Mouse (Mus musculus) neural tube, embryonic 12.5 days (tissue): ENCODE measurements around the gene Rundc1. TPM values are rescaled to one million over a fixed set of nuclear protein-coding genes. Genes with fewer than 3 reads are reported as not detected.
"Not testable (repeated sequence)": the region's sequence is repeated elsewhere in the genome, so short reads cannot be mapped to it uniquely, and the experiment has no call there.

ENCODE experiments used
- ATAC-seq: fragments of 200-750 bp; cut with Nextera tagmentation; 2 replicates; pipeline ENCODE4 v1.8.0; 2017; ENCODE audit warnings: low read depth, mild to moderate bottlenecking, moderate TSS enrichment, moderate library complexity; ENCODE audit not compliant: low FRiP score
- H3K27ac ChIP-seq: fragments of 300-500 bp; sonication (generic); 2 replicates; pipeline ENCODE4 v1.5.1; 2016
- H3K27me3 ChIP-seq: fragments of 300-500 bp; sonication (generic); replicated peaks from 2 replicates; pipeline ENCODE4 v1.6.1; 2016; ENCODE audit warnings: mild to moderate bottlenecking
- H3K36me3 ChIP-seq: fragments of 300-500 bp; sonication (generic); 2 replicates; pipeline ENCODE4 v1.6.1; 2016; ENCODE audit warnings: mild to moderate bottlenecking
- H3K4me1 ChIP-seq: fragments of 300-500 bp; sonication (generic); 2 replicates; pipeline ENCODE4 v1.6.1; 2016
- H3K4me2 ChIP-seq: fragments of 300-500 bp; sonication (generic); replicated peaks from 2 replicates; pipeline ENCODE4 v1.6.1; 2016; ENCODE audit warnings: mild to moderate bottlenecking
- H3K4me3 ChIP-seq: fragments of 300-500 bp; sonication (generic); 2 replicates; pipeline ENCODE4 v1.5.1; 2016
- H3K9ac ChIP-seq: fragments of 300-500 bp; sonication (generic); 2 replicates; pipeline ENCODE4 v1.6.1; 2016; ENCODE audit warnings: mild to moderate bottlenecking
- H3K9me3 ChIP-seq: fragments of 300-500 bp; sonication (generic); 2 replicates; pipeline ENCODE4 v1.6.1; 2016; ENCODE audit warnings: mild to moderate bottlenecking
- WGBS: fragments of 180-500 bp; shearing (Covaris S2); methylation state at CpG from one replicate; pipeline ENCODE4 v1.1.7; 2016; 5-methylcytosine and 5-hydroxymethylcytosine counted together
- polyA plus RNA-seq: library from polyadenylated mRNA; unstranded; fragments of >200 nt; fragmentation: Nextera tagmentation; extraction: Ambion mirVana; gene quantifications from 2 replicates; pipeline ENCODE4 v1.2.1, GENCODE M21; 2016

The Rundc1 gene
- polyA plus RNA-seq, result 28.2 and 29.0 TPM in 2 replicates

GRCm38 (mm10) chr11:101424925-101425813, at the start of gene Rundc1, which contains the start of gene Ptges3l:
Gene Rundc1 (plus strand): TSS chr11:101425085.
Gene Ptges3l (minus strand): TSS chr11:101425333.
- Histone ChIP-seq H3K27me3 (no peaks in the 10 kb centered on the region), H3K4me1 (peaks cover 26% of the 10 kb centered on the region), H3K4me2 (peak within 1 kb of the TSS; percentile 95), H3K4me3 (peak within 1 kb of the TSS; percentile 98), H3K36me3 (peaks cover 12% of the 10 kb centered on the region), H3K9ac (peak within 1 kb of the TSS; percentile 85), H3K27ac (peak within 1 kb of the TSS; percentile 57), H3K9me3 (no peaks in the 10 kb centered on the region)
- under 1% methylated on average over 81 of the region's 81 CpGs for WGBS
- peak; percentile 95 for ATAC-seq

GRCm38 (mm10) chr11:101378196-101378595, 46.7 kb upstream of the Rundc1 start:
- H3K9me3 ChIP-seq, ATAC-seq, H3K9ac ChIP-seq, H3K4me1 ChIP-seq, H3K27ac ChIP-seq, H3K36me3 ChIP-seq, H3K4me2 ChIP-seq, H3K4me3 ChIP-seq, H3K27me3 ChIP-seq: not testable (repeated sequence)
- 95% methylated on average over 8 of the region's 8 CpGs for WGBS

- H3K36me3 ChIP-seq, result no peaks in the 10 kb centered on the region
- no peak overlapping the region for H3K4me3 ChIP-seq
- H3K27ac ChIP-seq, result no peak overlapping the region
- H3K27me3 ChIP-seq, result no peaks in the 10 kb centered on the region
- no peak overlapping the region for H3K9ac ChIP-seq
- no peak for ATAC-seq
- WGBS, result 79% methylated on average over 6 of the region's 6 CpGs
- no peaks in the 10 kb centered on the region for H3K9me3 ChIP-seq
- no peaks in the 10 kb centered on the region for H3K4me1 ChIP-seq
- H3K4me2 ChIP-seq, result no peak overlapping the region
These were observed 46.0 kb upstream of the Rundc1 start for GRCm38 (mm10) chr11:101378926-101379325.

- Histone ChIP-seq H3K9ac (no peak overlapping the region), H3K27me3 (no peaks in the 10 kb centered on the region), H3K27ac (no peak overlapping the region), H3K4me2 (no peak overlapping the region), H3K36me3 (no peaks in the 10 kb centered on the region), H3K4me3 (no peak overlapping the region), H3K9me3 (no peaks in the 10 kb centered on the region), H3K4me1 (no peaks in the 10 kb centered on the region)
- 14% methylated on average over 4 of the region's 4 CpGs for WGBS
- ATAC-seq, result no peak
These were observed 43.1 kb upstream of the Rundc1 start for GRCm38 (mm10) chr11:101381817-101382216.

- H3K4me1 ChIP-seq, result no peaks in the 10 kb centered on the region
- no peaks in the 10 kb centered on the region for H3K9me3 ChIP-seq
- no peak overlapping the region for H3K9ac ChIP-seq
- H3K4me3 ChIP-seq, result no peak overlapping the region
- H3K4me2 ChIP-seq, result no peak overlapping the region
- 7% methylated on average over 8 of the region's 8 CpGs for WGBS
- H3K27me3 ChIP-seq, result no peaks in the 10 kb centered on the region
- no peak for ATAC-seq
- no peaks in the 10 kb centered on the region for H3K36me3 ChIP-seq
- no peak overlapping the region for H3K27ac ChIP-seq
These were observed 29.8 kb upstream of the Rundc1 start for GRCm38 (mm10) chr11:101395110-101395509.

GRCm38 (mm10) chr11:101415306-101415705, 9.6 kb upstream of the Rundc1 start:
- Histone ChIP-seq H3K9ac (no peak overlapping the region), H3K4me2 (no peak overlapping the region), H3K27ac (no peak overlapping the region), H3K27me3 (no peaks in the 10 kb centered on the region), H3K9me3 (no peaks in the 10 kb centered on the region), H3K4me1 (peaks cover 6% of the 10 kb centered on the region), H3K36me3 (peaks cover 39% of the 10 kb centered on the region), H3K4me3 (no peak overlapping the region)
- no peak for ATAC-seq
- WGBS, result 88% methylated on average over 2 of the region's 2 CpGs

GRCm38 (mm10) chr11:101416433-101417100, 8.3 kb upstream of the Rundc1 start:
- 2% methylated on average over 11 of the region's 11 CpGs for WGBS
- H3K9me3 ChIP-seq, result no peaks in the 10 kb centered on the region
- peaks cover 6% of the 10 kb centered on the region for H3K4me1 ChIP-seq

GRCm38 (mm10) chr11:101417101-101417855, 7.6 kb upstream of the Rundc1 start, which contains the start of gene Aarsd1:
Gene Aarsd1 (minus strand): TSS chr11:101417615.
- H3K9ac ChIP-seq, result peak within 1 kb of the TSS; percentile 83
- H3K36me3 ChIP-seq, result peaks cover 20% of the 10 kb centered on the region
- peak; percentile 85 for ATAC-seq
- no peak within 1 kb of the TSS for H3K27ac ChIP-seq
- H3K4me2 ChIP-seq, result peak within 1 kb of the TSS; percentile 70
- H3K4me3 ChIP-seq, result peak within 1 kb of the TSS; percentile 75
- WGBS, result under 1% methylated on average over 45 of the region's 45 CpGs
- no peaks in the 10 kb centered on the region for H3K9me3 ChIP-seq
- H3K27me3 ChIP-seq, result no peaks in the 10 kb centered on the region
- peaks cover 6% of the 10 kb centered on the region for H3K4me1 ChIP-seq

More at GRCm38 (mm10) chr11:101416433-101417100, 8.3 kb upstream of the Rundc1 start:
- Histone ChIP-seq H3K36me3 (peaks cover 27% of the 10 kb centered on the region), H3K27ac (no peak overlapping the region), H3K4me3 (peak overlapping the region; percentile 75), H3K9ac (peak overlapping the region; percentile 83), H3K4me2 (peak overlapping the region; percentile 70), H3K27me3 (no peaks in the 10 kb centered on the region)
- peak; percentile 44; the same call in 1 of the 2 replicates for ATAC-seq

- Histone ChIP-seq H3K27me3 (no peaks in the 10 kb centered on the region), H3K9me3 (no peaks in the 10 kb centered on the region), H3K36me3 (peaks cover 3% of the 10 kb centered on the region; the same call in 1 of the 2 replicates), H3K4me2 (no peak overlapping the region), H3K4me1 (peaks cover 7% of the 10 kb centered on the region), H3K4me3 (no peak overlapping the region), H3K27ac (no peak overlapping the region), H3K9ac (no peak overlapping the region)
- ATAC-seq, result no peak
- 65% methylated on average over 6 of the region's 6 CpGs for WGBS
These were observed 5.9 kb upstream of the Rundc1 start for GRCm38 (mm10) chr11:101418991-101419390.

- 0 out of 2 replicates have a peak, but pooled peaks cover 1% of the 10 kb centered on the region for H3K36me3 ChIP-seq
- H3K4me3 ChIP-seq, result no peak overlapping the region
- H3K27me3 ChIP-seq, result no peaks in the 10 kb centered on the region
- no peak overlapping the region for H3K4me2 ChIP-seq
- H3K9me3 ChIP-seq, result no peaks in the 10 kb centered on the region
- H3K4me1 ChIP-seq, result peaks cover 14% of the 10 kb centered on the region
- no peak overlapping the region for H3K27ac ChIP-seq
- no peak overlapping the region for H3K9ac ChIP-seq
- ATAC-seq, result no peak
- 23% methylated on average over 3 of the region's 3 CpGs for WGBS
These were observed 5.3 kb upstream of the Rundc1 start for GRCm38 (mm10) chr11:101419610-101420009.

- H3K27ac ChIP-seq, result no peak overlapping the region
- no peak for ATAC-seq
- WGBS, result 87% methylated on average over 5 of the region's 5 CpGs
These were observed 4.7 kb upstream of the Rundc1 start for GRCm38 (mm10) chr11:101420148-101420547.

More at GRCm38 (mm10) chr11:101420148-101420547, 4.7 kb upstream of the Rundc1 start:
- Histone ChIP-seq H3K4me3 (no peak overlapping the region), H3K36me3 (no peaks in the 10 kb centered on the region), H3K4me1 (peaks cover 14% of the 10 kb centered on the region), H3K9ac (no peak overlapping the region), H3K4me2 (no peak overlapping the region), H3K9me3 (no peaks in the 10 kb centered on the region), H3K27me3 (no peaks in the 10 kb centered on the region)
